Mouse (Mus musculus) MEL (cell line): ENCODE results near the gene Bfsp2. TPM values are rescaled to one million over a fixed set of nuclear protein-coding genes. Genes with fewer than 3 reads are reported as not detected.
"Not testable (repeated sequence)": the region's sequence is repeated elsewhere in the genome, so short reads cannot be mapped to it uniquely, and the experiment has no call there.

Experiments
- DNase-seq: peaks from one replicate; pipeline ENCODE4 v3.0.0; 2011; ENCODE audit warnings: low read depth, low spot score
- H3K27ac ChIP-seq: 2 replicates; pipeline ENCODE4 v1.5.1; 2012; ENCODE audit warnings: low read depth, mild to moderate bottlenecking, control low read depth, low read length, moderate library complexity; ENCODE audit not compliant: control insufficient read depth
- H3K27me3 ChIP-seq, 2 experiments: fragments of 150-350 bp in 1 of 2; sonication (generic) in 1 of 2; 2 replicates each; pipeline ENCODE4 v1.6.1; 2012; ENCODE audit warnings: low read length in 2 of 2, mild to moderate bottlenecking in 2 of 2, improper control_type of control experiment in 1 of 2, moderate library complexity in 1 of 2; ENCODE audit not compliant: insufficient read depth in 2 of 2, control insufficient read depth in 1 of 2
- H3K36me3 ChIP-seq, 2 experiments: 2 replicates each; pipeline ENCODE4 v1.6.1; 2012 to 2014; ENCODE audit warnings: low read length in 2 of 2, improper control_type of control experiment in 1 of 2, inconsistent platforms in 1 of 2, mild to moderate bottlenecking in 1 of 2; ENCODE audit not compliant: insufficient read depth in 2 of 2, control insufficient read depth in 1 of 2
- H3K4me1 ChIP-seq, 2 experiments: fragments of 150-350 bp in 1 of 2; sonication (generic) in 1 of 2; 2 replicates each; pipeline ENCODE4 v1.6.1; 2012; ENCODE audit warnings: low read length in 2 of 2, improper control_type of control experiment in 1 of 2, mild to moderate bottlenecking in 1 of 2; ENCODE audit not compliant: insufficient read depth in 2 of 2, control insufficient read depth in 1 of 2
- H3K4me3 ChIP-seq, 2 experiments: fragments of 150-350 bp in 1 of 2; sonication (generic) in 1 of 2; 2 replicates each; pipeline ENCODE4 v1.5.1; 2012; ENCODE audit warnings: low read depth in 2 of 2, low read length in 2 of 2, mild to moderate bottlenecking in 2 of 2, moderate library complexity in 2 of 2, control low read depth in 1 of 2, improper control_type of control experiment in 1 of 2; ENCODE audit not compliant: control insufficient read depth in 1 of 2, insufficient read depth in 1 of 2
- H3K79me2 ChIP-seq: 2 replicates; pipeline ENCODE4 v1.6.1; 2012; ENCODE audit warnings: mild to moderate bottlenecking, low read length, moderate library complexity; ENCODE audit not compliant: control insufficient read depth, poor library complexity, insufficient read depth
- H3K9ac ChIP-seq: 2 replicates; pipeline ENCODE4 v1.6.1; 2012; ENCODE audit warnings: low read depth, mild to moderate bottlenecking, control low read depth, low read length, moderate library complexity; ENCODE audit not compliant: control insufficient read depth, poor library complexity, severe bottlenecking
- H3K9me3 ChIP-seq: fragments of 150-350 bp; sonication (generic); replicated peaks from 2 replicates; pipeline ENCODE4 v1.6.1; 2012; ENCODE audit warnings: mild to moderate bottlenecking, low read length, improper control_type of control experiment, moderate library complexity; ENCODE audit not compliant: insufficient read depth
- CHD1 ChIP-seq: IDR thresholded peaks from 2 replicates; pipeline ENCODE4 v1.6.1; 2012; ENCODE audit warnings: low read depth, mild to moderate bottlenecking, inconsistent platforms, low read length, improper control_type of control experiment
- ETS1 ChIP-seq: IDR thresholded peaks from 2 replicates; pipeline ENCODE4 v1.6.1; 2012; ENCODE audit warnings: low read depth, mild to moderate bottlenecking, inconsistent platforms, low read length, improper control_type of control experiment, moderate library complexity
- GATA1 ChIP-seq: IDR thresholded peaks from 2 replicates; pipeline ENCODE4 v1.6.1; 2011; ENCODE audit warnings: low read depth, low read length, improper control_type of control experiment
- HCFC1 ChIP-seq: IDR thresholded peaks from 2 replicates; pipeline ENCODE4 v1.6.1; 2012; ENCODE audit warnings: low read depth, mild to moderate bottlenecking, inconsistent platforms, low read length, improper control_type of control experiment, moderate library complexity
- KAT2A ChIP-seq: conservative IDR thresholded peaks from 2 replicates; pipeline ENCODE4 v1.6.1; 2012; ENCODE audit warnings: low read depth, low read length, improper control_type of control experiment, inconsistent platforms
- MEF2A ChIP-seq: IDR thresholded peaks from 2 replicates; pipeline ENCODE4 v1.6.1; 2014; ENCODE audit warnings: low read depth, mild to moderate bottlenecking, inconsistent platforms, low read length, improper control_type of control experiment; ENCODE audit not compliant: poor library complexity, insufficient replicate concordance, severe bottlenecking; ENCODE audit errors: extremely low read depth
- MYB ChIP-seq: IDR thresholded peaks from 2 replicates; pipeline ENCODE4 v1.6.1; 2011; ENCODE audit warnings: mild to moderate bottlenecking, low read depth, low read length, improper control_type of control experiment
- MYC ChIP-seq: IDR thresholded peaks from 2 replicates; pipeline ENCODE4 v1.6.1; 2011; ENCODE audit warnings: low read depth, mild to moderate bottlenecking, low read length, improper control_type of control experiment, moderate library complexity
- POLR2A ChIP-seq, 2 experiments: IDR thresholded peaks; 2 replicates each; pipeline ENCODE4 v1.6.1; 2011 to 2012; ENCODE audit warnings: low read length in 2 of 2, mild to moderate bottlenecking in 2 of 2, control low read depth in 1 of 2, improper control_type of control experiment in 1 of 2, low read depth in 1 of 2, moderate library complexity in 1 of 2; ENCODE audit not compliant: control insufficient read depth in 1 of 2, insufficient read depth in 1 of 2, poor library complexity in 1 of 2
- POLR2AphosphoS5 ChIP-seq: IDR thresholded peaks from 2 replicates; pipeline ENCODE4 v1.6.1; 2012; ENCODE audit warnings: low read depth, borderline replicate concordance, mild to moderate bottlenecking, inconsistent platforms, low read length, moderate library complexity, mixed read lengths
- RAD21 ChIP-seq: IDR thresholded peaks from 2 replicates; pipeline ENCODE4 v1.6.1; 2011; ENCODE audit warnings: mild to moderate bottlenecking, low read depth, low read length, improper control_type of control experiment
- RCOR1 ChIP-seq: IDR thresholded peaks from 2 replicates; pipeline ENCODE4 v1.6.1; 2012; ENCODE audit warnings: low read depth, mild to moderate bottlenecking, inconsistent platforms, low read length, improper control_type of control experiment
- SIN3A ChIP-seq: IDR thresholded peaks from 2 replicates; pipeline ENCODE4 v1.6.1; 2012; ENCODE audit warnings: low read length, improper control_type of control experiment, inconsistent platforms
- SMC3 ChIP-seq: IDR thresholded peaks from 2 replicates; pipeline ENCODE4 v1.6.1; 2011; ENCODE audit warnings: low read depth, low read length, improper control_type of control experiment
- TAL1 ChIP-seq: IDR thresholded peaks from 2 replicates; pipeline ENCODE4 v1.6.1; 2012; ENCODE audit warnings: mild to moderate bottlenecking, inconsistent platforms, low read length, moderate library complexity, mixed read lengths
- TCF12 ChIP-seq: IDR thresholded peaks from 2 replicates; pipeline ENCODE4 v1.6.1; 2014; ENCODE audit warnings: low read depth, mild to moderate bottlenecking, inconsistent platforms, low read length, improper control_type of control experiment, moderate library complexity
- USF1 ChIP-seq: IDR thresholded peaks from 2 replicates; pipeline ENCODE4 v1.6.1; 2014; ENCODE audit warnings: low read depth, mild to moderate bottlenecking, inconsistent platforms, low read length, improper control_type of control experiment, moderate library complexity
- USF2 ChIP-seq, 2 experiments: IDR thresholded peaks; 2 replicates each; pipeline ENCODE4 v1.6.1; 2011 to 2012; ENCODE audit warnings: improper control_type of control experiment in 2 of 2, low read length in 2 of 2, borderline replicate concordance in 1 of 2, inconsistent platforms in 1 of 2, low read depth in 1 of 2, mild to moderate bottlenecking in 1 of 2; ENCODE audit not compliant: insufficient read depth in 1 of 2
- ZC3H11A ChIP-seq: IDR thresholded peaks from 2 replicates; pipeline ENCODE4 v1.6.1; 2012; ENCODE audit warnings: low read depth, mild to moderate bottlenecking, inconsistent platforms, low read length, improper control_type of control experiment
- ZKSCAN1 ChIP-seq: IDR thresholded peaks from 2 replicates; pipeline ENCODE4 v1.6.1; 2012; ENCODE audit warnings: low read depth, mild to moderate bottlenecking, inconsistent platforms, low read length, improper control_type of control experiment, moderate library complexity
- ZNF384 ChIP-seq: IDR thresholded peaks from 2 replicates; pipeline ENCODE4 v1.6.1; 2012; ENCODE audit warnings: low read depth, mild to moderate bottlenecking, inconsistent platforms, low read length, improper control_type of control experiment
- polyA plus RNA-seq, 2 experiments: library from polyadenylated mRNA; stranded (reverse) in 1 of 2; unstranded in 1 of 2; fragments of >175 nt in 1 of 2; fragments of >200 nt in 1 of 2; gene quantifications; 2 replicates each; pipeline versions ENCODE4 v1.2.1 to v1.2.4; 2012; ENCODE audit warnings: low replicate concordance in 2 of 2, low read depth in 1 of 2; ENCODE audit not compliant: insufficient read length in 2 of 2, insufficient read depth in 1 of 2, missing spikeins in 1 of 2
- total RNA-seq: library from RNA; depleted of rRNA; stranded (reverse); fragments of 300-350 nt; gene quantifications from 2 replicates; pipeline ENCODE4 v1.2.3, GENCODE M21; 2012

Bfsp2 gene
- total and polyA plus RNA-seq, 3 experiments: 0.27 to 2.4 TPM; not detected in 1

DNA sequence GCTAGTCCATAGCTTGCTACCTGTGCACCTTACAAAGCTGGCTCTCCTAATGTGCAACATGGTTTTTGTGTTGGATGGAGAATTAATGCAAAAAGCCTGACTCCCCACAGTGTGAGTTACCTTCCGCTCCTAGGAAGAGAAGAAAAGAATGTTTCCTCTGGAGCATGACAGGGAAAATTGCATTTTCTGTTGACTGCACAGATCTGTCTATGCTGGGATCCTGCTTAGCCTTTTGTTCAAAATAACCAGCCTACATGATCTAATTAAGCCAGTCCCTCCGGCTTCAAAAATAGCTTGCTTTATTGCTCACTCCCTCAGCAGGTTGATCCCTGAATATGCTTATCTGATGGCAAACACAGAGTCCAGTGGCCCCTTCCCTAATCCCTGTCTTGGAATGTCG is 59.4 kb downstream of the Bfsp2 start:
- Histone ChIP-seq H3K27ac (no peak overlapping the region), H3K4me1 (peaks cover 0 to 7% of the 10 kb centered on the region in 2 experiments; a peak in 1 of 4 replicates), H3K27me3 (no peaks in the 10 kb centered on the region), H3K4me3 (no peak overlapping the region), H3K79me2 (no peaks in the 10 kb centered on the region), H3K36me3 (peaks cover 0 to 7% of the 10 kb centered on the region in 2 experiments; a peak in 2 of 4 replicates), H3K9me3 (no peaks in the 10 kb centered on the region), H3K9ac (no peak overlapping the region)
- TF ChIP-seq MEF2A (no peak), SMC3 (no peak), USF1 (no peak), RCOR1 (no peak), GATA1 (no peak), CHD1 (no peak), SIN3A (no peak), MYC (no peak), KAT2A (no peak), POLR2A (IDR thresholded peaks at IDR 0.05; ENCODE audit: control insufficient read depth in 1 of 2, insufficient read depth in 1 of 2, low read depth in 1 of 2, low read length in 2 of 2, poor library complexity in 1 of 2) (no peak), ETS1 (no peak), MYB (no peak), USF2 (IDR thresholded peaks at IDR 0.05; ENCODE audit: borderline replicate concordance in 1 of 2, insufficient read depth in 1 of 2, low read depth in 1 of 2, low read length in 2 of 2) (no peak), HCFC1 (no peak), POLR2AphosphoS5 (no peak), TCF12 (no peak)
- DNase-seq: no peak

DNA sequence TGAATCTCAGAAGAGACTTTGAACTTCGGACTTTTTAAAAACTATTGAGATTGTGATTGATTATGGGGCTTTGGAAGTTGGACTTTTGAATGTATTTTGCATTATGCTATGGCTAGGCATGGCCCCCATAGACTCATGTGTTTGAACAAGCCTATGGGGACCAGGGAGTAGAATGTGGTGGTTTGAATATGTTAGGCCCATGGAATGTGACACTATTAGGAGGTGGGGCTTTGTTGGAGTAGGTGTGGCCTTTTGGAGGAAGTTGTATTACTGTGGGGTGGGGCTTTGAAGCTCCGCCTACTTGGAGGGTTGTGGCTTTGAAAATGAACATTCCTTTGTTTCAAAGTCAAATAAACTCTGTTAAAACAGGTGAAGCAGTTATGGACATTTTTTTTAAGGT is 61.4 kb downstream of the Bfsp2 start:
- H3K4me3 ChIP-seq: no peak overlapping the region
- H3K79me2 ChIP-seq: no peaks in the 10 kb centered on the region
- TF ChIP-seq ZKSCAN1: no peak
- TF ChIP-seq POLR2AphosphoS5: no peak
- TF ChIP-seq RAD21: no peak
- TF ChIP-seq ZNF384: no peak
- TF ChIP-seq TAL1: no peak
- no peak for TF ChIP-seq ZC3H11A
- no peak for TF ChIP-seq TCF12
- no peak for TF ChIP-seq USF1
- TF ChIP-seq GATA1: no peak
- TF ChIP-seq ETS1: no peak
- TF ChIP-seq MEF2A: no peak
- H3K27me3 ChIP-seq: no peaks in the 10 kb centered on the region; a peak in 2 of 4 replicates
- no peak overlapping the region for H3K9ac ChIP-seq
- peak; percentile 6 for DNase-seq
- no peaks in the 10 kb centered on the region for H3K4me1 ChIP-seq
- no peaks in the 10 kb centered on the region for H3K9me3 ChIP-seq
- no peaks in the 10 kb centered on the region for H3K36me3 ChIP-seq
- no peak overlapping the region for H3K27ac ChIP-seq

DNA sequence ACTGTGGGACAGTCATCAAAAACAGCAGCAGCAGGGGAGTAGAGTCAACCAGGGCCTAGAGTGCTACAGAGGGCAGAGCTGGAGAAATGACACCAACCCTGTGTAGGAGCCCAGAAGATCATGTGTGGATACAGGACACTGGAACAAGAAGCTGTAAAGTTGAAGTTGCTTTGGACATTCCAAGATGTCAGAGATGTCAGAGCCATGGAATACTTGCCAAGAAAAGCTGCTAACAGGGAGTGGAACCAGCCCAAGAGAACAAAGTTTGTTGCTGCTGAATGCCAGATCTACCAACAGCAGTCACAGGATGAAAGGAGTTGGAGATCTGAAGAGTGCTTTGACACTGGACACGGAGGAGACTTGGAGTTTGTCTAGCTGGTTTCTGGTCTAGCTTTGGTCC is 62.0 kb downstream of the Bfsp2 start:
- DNase-seq, H3K36me3 ChIP-seq, H3K9ac ChIP-seq, H3K27ac ChIP-seq, H3K4me3 ChIP-seq, H3K79me2 ChIP-seq, H3K9me3 ChIP-seq, H3K4me1 ChIP-seq, H3K27me3 ChIP-seq: not testable (repeated sequence)
